Mouse (Mus musculus) spleen, adult 2 months (tissue): ENCODE data around the gene Mettl6.

Experiments used
- CTCF ChIP-seq: fragments of 200-500 bp; IDR thresholded peaks from 2 replicates; pipeline ENCODE4 v1.5.1; 2011; ENCODE audit warnings: mild to moderate bottlenecking, inconsistent platforms; ENCODE audit not compliant: insufficient read depth, insufficient read length, insufficient replicate concordance; ENCODE audit errors: extremely low read depth
- POLR2A ChIP-seq: fragments of 200-500 bp; IDR thresholded peaks from 2 replicates; pipeline ENCODE4 v1.6.1; 2011; ENCODE audit warnings: low read depth, low read length, inconsistent platforms

- TF ChIP-seq CTCF (no peak), POLR2A (no peak)
These were observed 65.8 kb downstream of the Mettl6 start for GRCm38 (mm10) chr14:31429004-31429395.
